Mouse (Mus musculus) intestine, embryonic 16.5 days (tissue): ENCODE measurements around the gene Zkscan16. TPM values are rescaled to one million over a fixed set of nuclear protein-coding genes. Genes with fewer than 3 reads are reported as not detected.
A peak's percentile ranks its signal among the peaks of the same experiment; 100 is the strongest.

Experiments
- ATAC-seq: fragments of 200-750 bp; cut with Nextera tagmentation; 2 replicates; pipeline ENCODE4 v1.8.0; 2017; ENCODE audit warnings: moderate TSS enrichment, moderate library complexity
- H3K27ac ChIP-seq: fragments of 300-500 bp; sonication (generic); 2 replicates; pipeline ENCODE4 v1.5.1; 2014; ENCODE audit warnings: mild to moderate bottlenecking, low read length
- H3K27me3 ChIP-seq: fragments of 300-500 bp; sonication (generic); replicated peaks from 2 replicates; pipeline ENCODE4 v1.6.1; 2014; ENCODE audit warnings: low read length, control low read depth, mixed read lengths; ENCODE audit not compliant: control insufficient read depth, insufficient read depth
- H3K36me3 ChIP-seq: fragments of 300-500 bp; sonication (generic); 2 replicates; pipeline ENCODE4 v1.6.1; 2014; ENCODE audit warnings: low read length, control low read depth; ENCODE audit not compliant: control insufficient read depth, insufficient read depth
- H3K4me1 ChIP-seq: fragments of 300-500 bp; sonication (generic); 2 replicates; pipeline ENCODE4 v1.6.1; 2014; ENCODE audit warnings: low read length, control low read depth, mixed read lengths; ENCODE audit not compliant: control insufficient read depth, insufficient read depth
- H3K4me2 ChIP-seq: fragments of 300-500 bp; sonication (generic); 2 replicates; pipeline ENCODE4 v1.6.1; 2014; ENCODE audit warnings: low read depth, low read length, control low read depth
- H3K4me3 ChIP-seq: fragments of 300-500 bp; sonication (generic); 2 replicates; pipeline ENCODE4 v1.5.1; 2014; ENCODE audit warnings: mild to moderate bottlenecking, low read length
- H3K9ac ChIP-seq: fragments of 300-500 bp; sonication (generic); 2 replicates; pipeline ENCODE4 v1.6.1; 2014; ENCODE audit warnings: low read depth, low read length
- H3K9me3 ChIP-seq: fragments of 300-500 bp; sonication (generic); 2 replicates; pipeline ENCODE4 v1.6.1; 2016; ENCODE audit warnings: low read length, control low read depth; ENCODE audit not compliant: control insufficient read depth
- WGBS: fragments of 180-500 bp; shearing (Covaris S2); extraction: QIAGEN DNeasy Blood & Tissue Kit; methylation state at CpG from one replicate; pipeline ENCODE4 v1.1.7; 2014; 5-methylcytosine and 5-hydroxymethylcytosine counted together
- polyA plus RNA-seq: library from polyadenylated mRNA; unstranded; fragments of >200 nt; fragmentation: Nextera tagmentation; extraction: Ambion mirVana; gene quantifications from 2 replicates; pipeline ENCODE4 v1.2.1, GENCODE M21; 2015

Gene Zkscan16
- polyA plus RNA-seq, 1 experiment from 2014 or later = 0.16 TPM

GRCm38 (mm10) chr4:58963271-58963670 is 19.8 kb downstream of the Zkscan16 start:
- H3K36me3 ChIP-seq = no peaks in the 10 kb centered on the region
- H3K4me2 ChIP-seq = no peak overlapping the region
- no peak overlapping the region for H3K27ac ChIP-seq
- no peak overlapping the region for H3K4me3 ChIP-seq
- H3K9ac ChIP-seq = no peak overlapping the region
- H3K27me3 ChIP-seq = no peaks in the 10 kb centered on the region
- no peak for ATAC-seq
- H3K4me1 ChIP-seq = no peaks in the 10 kb centered on the region
- no peaks in the 10 kb centered on the region for H3K9me3 ChIP-seq
- 94% methylated on average over 4 of the region's 4 CpGs for WGBS

GRCm38 (mm10) chr4:58965136-58965535 is 21.7 kb downstream of the Zkscan16 start:
- H3K4me2 ChIP-seq = no peak overlapping the region
- H3K27ac ChIP-seq = no peak overlapping the region
- no peak overlapping the region for H3K9ac ChIP-seq
- no peaks in the 10 kb centered on the region for H3K9me3 ChIP-seq
- no peak overlapping the region for H3K4me3 ChIP-seq
- H3K4me1 ChIP-seq = no peaks in the 10 kb centered on the region
- ATAC-seq = no peak
- H3K27me3 ChIP-seq = no peaks in the 10 kb centered on the region
- H3K36me3 ChIP-seq = no peaks in the 10 kb centered on the region
- WGBS = 85% methylated on average over 1 of the region's 1 CpGs

GRCm38 (mm10) chr4:58970678-58971077 is 27.2 kb downstream of the Zkscan16 start:
- H3K9ac ChIP-seq = no peak overlapping the region
- peaks cover 3% of the 10 kb centered on the region for H3K36me3 ChIP-seq
- no peak for ATAC-seq
- no peaks in the 10 kb centered on the region for H3K27me3 ChIP-seq
- no peak overlapping the region for H3K4me3 ChIP-seq
- H3K27ac ChIP-seq = no peak overlapping the region
- 85% methylated on average over 4 of the region's 4 CpGs for WGBS
- no peaks in the 10 kb centered on the region for H3K4me1 ChIP-seq
- H3K9me3 ChIP-seq = no peaks in the 10 kb centered on the region
- no peak overlapping the region for H3K4me2 ChIP-seq

GRCm38 (mm10) chr4:58975711-58976110 is 32.3 kb downstream of the Zkscan16 start:
- no peak overlapping the region for H3K4me3 ChIP-seq
- peaks cover 7% of the 10 kb centered on the region for H3K36me3 ChIP-seq
- no peak overlapping the region for H3K9ac ChIP-seq
- H3K4me2 ChIP-seq = no peak overlapping the region
- no peak for ATAC-seq
- no peak overlapping the region for H3K27ac ChIP-seq
- no peaks in the 10 kb centered on the region for H3K4me1 ChIP-seq
- H3K27me3 ChIP-seq = no peaks in the 10 kb centered on the region
- H3K9me3 ChIP-seq = no peaks in the 10 kb centered on the region
- WGBS = 82% methylated on average over 5 of the region's 5 CpGs

GRCm38 (mm10) chr4:58981421-58981820 is 38.0 kb downstream of the Zkscan16 start:
- no peak overlapping the region for H3K4me2 ChIP-seq
- H3K36me3 ChIP-seq = peaks cover 4% of the 10 kb centered on the region; the same call in 1 of the 2 replicates
- H3K4me1 ChIP-seq = no peaks in the 10 kb centered on the region
- H3K27me3 ChIP-seq = no peaks in the 10 kb centered on the region
- H3K9ac ChIP-seq = no peak overlapping the region
- H3K4me3 ChIP-seq = no peak overlapping the region
- no peaks in the 10 kb centered on the region for H3K9me3 ChIP-seq
- ATAC-seq = no peak
- no peak overlapping the region for H3K27ac ChIP-seq
- WGBS = 85% methylated on average over 6 of the region's 6 CpGs

- WGBS = 85% methylated on average over 8 of the region's 8 CpGs
- no peak overlapping the region for H3K9ac ChIP-seq
- no peak for ATAC-seq
- H3K36me3 ChIP-seq = no peaks in the 10 kb centered on the region
- H3K9me3 ChIP-seq = no peaks in the 10 kb centered on the region
- H3K4me2 ChIP-seq = no peak overlapping the region
- H3K27ac ChIP-seq = no peak overlapping the region
- H3K27me3 ChIP-seq = no peaks in the 10 kb centered on the region
- H3K4me1 ChIP-seq = 0 out of 2 replicates have a peak, but pooled peaks cover 4% of the 10 kb centered on the region
- no peak overlapping the region for H3K4me3 ChIP-seq
Measured at GRCm38 (mm10) chr4:58982806-58983205, 39.4 kb downstream of the Zkscan16 start.

- no peak overlapping the region for H3K4me2 ChIP-seq
- H3K27ac ChIP-seq = no peak overlapping the region
- H3K9me3 ChIP-seq = no peaks in the 10 kb centered on the region
- H3K9ac ChIP-seq = no peak overlapping the region
- 19% methylated on average over 7 of the region's 7 CpGs for WGBS
- H3K4me3 ChIP-seq = no peak overlapping the region
- peak; percentile 36 for ATAC-seq
- H3K27me3 ChIP-seq = no peaks in the 10 kb centered on the region
- no peaks in the 10 kb centered on the region for H3K36me3 ChIP-seq
- 0 out of 2 replicates have a peak, but pooled peaks cover 4% of the 10 kb centered on the region for H3K4me1 ChIP-seq
Measured at GRCm38 (mm10) chr4:58985157-58985648, 41.8 kb downstream of the Zkscan16 start.

GRCm38 (mm10) chr4:58986540-58987190 is 43.2 kb downstream of the Zkscan16 start, which contains the start of gene Ptgr1:
Gene Ptgr1 (minus strand): TSS chr4:58987119.
- peak; percentile 84 for ATAC-seq
- Histone ChIP-seq H3K9ac (peak within 1 kb of the TSS; percentile 71), H3K27ac (peak within 1 kb of the TSS; percentile 50), H3K4me2 (peak within 1 kb of the TSS; percentile 74), H3K9me3 (no peaks in the 10 kb centered on the region), H3K4me1 (0 out of 2 replicates have a peak, but pooled peaks cover 4% of the 10 kb centered on the region), H3K27me3 (no peaks in the 10 kb centered on the region), H3K36me3 (no peaks in the 10 kb centered on the region), H3K4me3 (peak within 1 kb of the TSS; percentile 65)
- 1% methylated on average over 28 of the region's 28 CpGs for WGBS

- Histone ChIP-seq H3K9ac (no peak overlapping the region), H3K4me1 (peaks cover 11% of the 10 kb centered on the region; the same call in 1 of the 2 replicates), H3K27ac (no peak overlapping the region), H3K9me3 (no peaks in the 10 kb centered on the region), H3K4me3 (no peak overlapping the region), H3K27me3 (no peaks in the 10 kb centered on the region), H3K4me2 (no peak overlapping the region), H3K36me3 (no peaks in the 10 kb centered on the region)
- 83% methylated on average over 7 of the region's 7 CpGs for WGBS
- no peak for ATAC-seq
Measured at GRCm38 (mm10) chr4:58989303-58989898, 46.0 kb downstream of the Zkscan16 start.
